Mouse (Mus musculus) left cerebral cortex, adult 6 months (tissue): Measurements from ENCODE around the gene Zfp740. TPM values are rescaled to one million over a fixed set of nuclear protein-coding genes. Genes with fewer than 3 reads are reported as not detected.

ENCODE experiments used
- long read RNA-seq, 2 experiments: library from polyadenylated mRNA; unstranded; transcript quantifications; one replicate each; pipeline ENCODE4 v2.0.0; 2019 to 2020
- polyA plus RNA-seq: library from polyadenylated mRNA; unstranded; fragments of <200 nt; fragmentation: Nextera tagmentation; gene quantifications from 2 replicates; pipeline ENCODE4 v1.2.3, GENCODE M21; 2021

Zfp740 gene
- polyA plus RNA-seq: 5.6 and 12.1 TPM in 2 replicates
- long read RNA-seq, experiment 1, partial matches to known transcripts: 6 of 39 reads
- long read RNA-seq, experiment 1, other reads (novel, unspliced or antisense): 32 of 39 reads
- long read RNA-seq, experiment 2, partial matches to known transcripts: 0 of 8 reads
- long read RNA-seq, experiment 2, other reads (novel, unspliced or antisense): 8 of 8 reads

GRCm38 (mm10) chr15:102202971-102203834, at the start of gene Zfp740:
Zfp740 (plus strand) TSS chr15:102203249.

DNA sequence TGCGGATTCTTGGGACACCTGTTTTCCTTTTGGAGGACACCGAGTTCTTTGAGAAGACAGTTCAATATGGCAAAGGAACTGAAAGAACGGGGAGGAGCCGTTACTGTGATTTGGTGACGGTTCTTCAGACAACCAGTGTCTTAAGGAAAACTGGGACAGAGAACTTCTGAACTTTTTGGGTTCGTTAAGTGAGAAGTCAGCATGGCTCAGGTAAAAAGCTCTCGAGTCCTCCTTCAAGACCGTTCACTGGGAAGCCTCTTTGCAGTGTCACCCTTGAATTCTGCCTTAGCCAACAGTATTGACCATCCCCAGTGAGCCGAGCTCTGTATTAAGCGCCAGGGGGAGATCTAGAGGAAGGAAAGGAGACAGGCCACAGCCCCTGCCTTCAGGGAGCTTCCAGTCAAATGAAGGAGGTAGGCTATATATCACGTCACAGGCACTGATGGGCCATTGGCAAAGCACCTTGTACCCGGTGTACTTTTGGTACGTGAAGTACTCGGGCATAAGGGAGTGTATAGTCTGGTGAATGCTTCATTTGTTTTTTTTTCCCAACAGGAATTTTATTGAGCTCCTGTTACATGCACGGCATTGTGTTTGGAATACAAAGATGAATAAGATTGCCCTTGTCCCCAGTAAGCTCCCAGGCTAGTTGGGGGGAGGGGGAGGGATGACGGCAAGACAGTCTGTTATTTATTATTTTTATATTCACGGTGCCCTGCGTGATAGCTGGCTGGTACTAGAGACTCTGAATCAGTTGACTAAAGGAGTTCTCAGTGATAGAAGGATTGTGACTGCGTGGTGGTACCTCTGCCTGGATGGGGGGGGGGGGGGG, 1.8 kb downstream of the Zfp740 start, which contains the start of gene Csad:
Gene Csad (minus strand): TSS at position 51 of the 832 bp plus-strand sequence.

DNA sequence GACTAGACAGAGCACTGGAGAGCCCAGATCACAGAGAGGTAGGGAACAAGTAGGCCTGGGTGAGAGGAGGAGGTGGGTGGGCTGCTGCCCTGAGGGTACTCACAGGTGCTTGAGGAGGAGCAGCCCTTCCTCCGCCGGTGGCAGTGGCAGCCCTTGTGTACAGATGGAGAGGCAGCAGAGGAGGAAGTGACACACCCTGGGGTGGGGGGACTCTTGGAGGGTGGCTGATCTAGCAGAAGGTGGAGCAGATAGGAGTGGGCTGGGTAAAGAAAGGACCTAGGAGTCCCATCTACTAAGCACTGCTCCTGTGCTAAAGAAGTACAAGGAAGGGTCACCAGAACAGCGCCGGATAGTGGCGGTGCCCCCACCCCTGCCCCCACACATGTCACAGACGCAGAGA, 28.7 kb downstream of the Zfp740 start, which contains the start of gene Itgb7:
Gene Itgb7 (minus strand): TSS at position 197 of the 400 bp plus-strand sequence.

GRCm38 (mm10) chr15:102257202-102258075, 54.4 kb downstream of the Zfp740 start, which contains the start of gene Rarg:
Rarg (minus strand) TSS chr15:102257517.

Other genes with a start within 250 kb of the Zfp740 start
- not detected in 2 replicates for gene Krt78, start 249.0 kb upstream of the Zfp740 start, polyA plus RNA-seq
- 0.09 and 0.16 TPM in 2 replicates for gene Krt8, start 198.8 kb upstream of the Zfp740 start, polyA plus RNA-seq
- gene Krt18, start 175.1 kb upstream of the Zfp740 start, polyA plus RNA-seq: 0.41 and 1.1 TPM in 2 replicates
- gene Eif4b, start 129.5 kb upstream of the Zfp740 start, polyA plus RNA-seq: 63.4 and 70.1 TPM in 2 replicates
- 4.7 and 7.1 TPM in 2 replicates for gene Tns2, start 102.8 kb upstream of the Zfp740 start, polyA plus RNA-seq
- 30.7 and 78.8 TPM in 2 replicates for gene Spryd3, start 67.0 kb upstream of the Zfp740 start, polyA plus RNA-seq
- 189 and 214 TPM in 2 replicates for gene Igfbp6, start 58.9 kb upstream of the Zfp740 start, polyA plus RNA-seq
- 0.05 and 0.12 TPM in 2 replicates for gene Soat2, start 52.7 kb upstream of the Zfp740 start, polyA plus RNA-seq
- 17.3 and 23.7 TPM in 2 replicates for gene Csad, start 1.5 kb downstream of the Zfp740 start, polyA plus RNA-seq
- 0.84 and 1.1 TPM in 2 replicates for gene Itgb7, start 28.7 kb downstream of the Zfp740 start, polyA plus RNA-seq
- gene Rarg, start 54.3 kb downstream of the Zfp740 start, polyA plus RNA-seq: 1.8 and 2.6 TPM in 2 replicates
- not detected in 2 replicates for gene Gm9918, start 67.3 kb downstream of the Zfp740 start, polyA plus RNA-seq
- 27.4 and 84.9 TPM in 2 replicates for gene Mfsd5, start 76.2 kb downstream of the Zfp740 start, polyA plus RNA-seq
- gene Espl1, start 93.0 kb downstream of the Zfp740 start, polyA plus RNA-seq: 0.29 and 1.3 TPM in 2 replicates
- gene Pfdn5, start 122.9 kb downstream of the Zfp740 start, polyA plus RNA-seq: 1,254 and 1,594 TPM in 2 replicates
- 60.7 and 68.7 TPM in 2 replicates for gene Myg1, start 128.5 kb downstream of the Zfp740 start, polyA plus RNA-seq
- 13.0 and 15.3 TPM in 2 replicates for gene Aaas, start 147.5 kb downstream of the Zfp740 start, polyA plus RNA-seq
- gene Sp7, start 163.9 kb downstream of the Zfp740 start, polyA plus RNA-seq: 0.74 and 0.84 TPM in 2 replicates
- 0.85 and 2.6 TPM in 2 replicates for gene Sp1, start 202.9 kb downstream of the Zfp740 start, polyA plus RNA-seq
- gene Amhr2, start 242.1 kb downstream of the Zfp740 start, polyA plus RNA-seq: 0.69 and 1.3 TPM in 2 replicates